Mouse (Mus musculus) lung, postnatal 0 days (tissue): ENCODE results near the gene Zcchc9.

Source experiments
- CTCF ChIP-seq: IDR thresholded peaks from 2 replicates; pipeline ENCODE4 v1.5.1; 2016; ENCODE audit warnings: antibody characterized with exemption, mild to moderate bottlenecking
- EP300 ChIP-seq: IDR thresholded peaks from 2 replicates; pipeline ENCODE4 v1.6.1; 2016; ENCODE audit warnings: antibody characterized with exemption, mild to moderate bottlenecking, control low read depth

DNA sequence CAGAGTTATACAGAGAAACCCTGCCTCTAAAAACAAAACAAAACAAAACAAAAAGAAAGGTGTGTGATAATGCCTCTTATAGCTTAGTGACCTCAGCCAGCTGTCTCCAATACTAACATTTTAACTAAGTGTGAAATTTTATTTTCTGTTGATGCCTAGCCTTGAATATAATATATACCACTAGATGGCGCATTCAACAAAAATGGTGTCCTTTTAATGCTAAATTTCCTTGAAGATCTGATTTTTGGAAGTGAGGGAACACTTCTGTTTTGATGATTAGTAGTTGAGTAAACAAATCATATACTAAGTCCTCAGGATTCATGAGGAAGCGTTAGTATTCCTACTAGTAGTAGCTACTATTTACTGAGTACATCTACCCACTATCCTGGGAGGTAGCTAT, 2.0 kb upstream of the Zcchc9 start:
- TF ChIP-seq CTCF (peak; percentile 66), EP300 (no peak)
